Comparison of ENCODE assay signal across 8 mouse cellular contexts in genomic region chr16:43890005-43890336, GRCm38 (mm10). TPM values are rescaled to one million over a fixed set of nuclear protein-coding genes. Genes with fewer than 3 reads are reported as not detected.
DNase-seq lines count a peak whose midpoint lies in the region; ATAC-seq and TF ChIP-seq lines count a peak whose summit lies in the region.

No protein-coding gene starts in this region.

- ATAC-seq in heart, embryonic 13.5 days (ENCODE audit: extremely low read depth, insufficient number of reproducible peaks, low FRiP score, low TSS enrichment), result peak; percentile 79
- ATAC-seq in forebrain, embryonic 13.5 days, result peak; percentile 96
- peak; percentile 87 for ATAC-seq in liver, embryonic 15.5 days (ENCODE audit: insufficient read depth)

- 0% methylated on average over 9 of the region's 9 CpGs for WGBS in heart, embryonic 13.5 days
- WGBS in forebrain, embryonic 13.5 days, result under 1% methylated on average over 9 of the region's 9 CpGs
- WGBS in liver, embryonic 15.5 days (ENCODE audit: insufficient replicate concordance), result under 1% methylated on average over 9 of the region's 9 CpGs

- H3K36me3 ChIP-seq in heart, embryonic 13.5 days, result peaks cover 4% of the 10 kb centered on the region
- no peaks in the 10 kb centered on the region for H3K36me3 ChIP-seq in ES-E14 (ENCODE audit: control insufficient read depth, insufficient read depth, low read length, poor library complexity, severe bottlenecking)
- no peaks in the 10 kb centered on the region for H3K36me3 ChIP-seq in forebrain, embryonic 13.5 days (ENCODE audit: poor library complexity, severe bottlenecking)
- no peaks in the 10 kb centered on the region for H3K36me3 ChIP-seq in liver, embryonic 15.5 days (replicated peaks)

- no peaks in the 10 kb centered on the region for H3K9me3 ChIP-seq in heart, embryonic 13.5 days
- no peaks in the 10 kb centered on the region for H3K9me3 ChIP-seq in ES-E14 (ENCODE audit: control insufficient read depth, insufficient read depth, low read depth, low read length)
- H3K9me3 ChIP-seq in forebrain, embryonic 13.5 days (replicated peaks), result no peaks in the 10 kb centered on the region
- H3K9me3 ChIP-seq in liver, embryonic 15.5 days (replicated peaks), result no peaks in the 10 kb centered on the region

- H3K27me3 ChIP-seq in heart, embryonic 13.5 days (replicated peaks), result no peaks in the 10 kb centered on the region
- H3K27me3 ChIP-seq in forebrain, embryonic 13.5 days, result no peaks in the 10 kb centered on the region
- H3K27me3 ChIP-seq in liver, embryonic 15.5 days, result no peaks in the 10 kb centered on the region

- H3K27ac ChIP-seq in heart, embryonic 13.5 days (replicated peaks), result peak overlapping the region; percentile 85
- peak overlapping the region; percentile 15; the same call in 1 of the 2 replicates for H3K27ac ChIP-seq in ES-E14 (ENCODE audit: insufficient read depth, low read depth, low read length, poor library complexity, severe bottlenecking)
- peak overlapping the region; percentile 64 for H3K27ac ChIP-seq in forebrain, embryonic 13.5 days
- 0 out of 2 replicates have a peak overlapping the region, but pooled peaks have one; percentile 52 for H3K27ac ChIP-seq in liver, embryonic 15.5 days (replicated peaks)

- DNase-seq in heart, postnatal 4 days, result no peak
- no peak for DNase-seq in ES-E14 (ENCODE audit: low read depth, low spot score)
- no peak for DNase-seq in B cell, adult 2 months
- DNase-seq in urinary bladder, adult 2 months (ENCODE audit: low spot score), result no peak
- no peak for DNase-seq in layer of hippocampus, postnatal 36 days

- peak overlapping the region; percentile 86 for H3K4me2 ChIP-seq in heart, embryonic 13.5 days
- H3K4me2 ChIP-seq in forebrain, embryonic 13.5 days, result peak overlapping the region; percentile 86
- H3K4me2 ChIP-seq in liver, embryonic 15.5 days, result peak overlapping the region; percentile 75

- H3K4me3 ChIP-seq in heart, embryonic 13.5 days, result peak overlapping the region; percentile 79
- H3K4me3 ChIP-seq in ES-E14 (ENCODE audit: insufficient read depth in 1 of 2, low read depth in 1 of 2, low read length in 2 of 2, poor library complexity in 1 of 2, severe bottlenecking in 1 of 2), result peak overlapping the region; percentile 71 to 73
- peak overlapping the region; percentile 68 for H3K4me3 ChIP-seq in forebrain, embryonic 13.5 days
- peak overlapping the region; percentile 80 for H3K4me3 ChIP-seq in liver, embryonic 15.5 days (replicated peaks)

- peaks cover 18% of the 10 kb centered on the region for H3K4me1 ChIP-seq in heart, embryonic 13.5 days
- H3K4me1 ChIP-seq in ES-E14 (ENCODE audit: control insufficient read depth in 2 of 2, insufficient read depth in 2 of 2, low read length in 2 of 2, poor library complexity in 1 of 2), result no peaks in the 10 kb centered on the region
- H3K4me1 ChIP-seq in forebrain, embryonic 13.5 days, result peaks cover 18% of the 10 kb centered on the region
- peaks cover 22% of the 10 kb centered on the region; the same call in 1 of the 2 replicates for H3K4me1 ChIP-seq in liver, embryonic 15.5 days (replicated peaks)

- H3K9ac ChIP-seq in heart, embryonic 13.5 days, result peak overlapping the region; percentile 88
- peak overlapping the region; percentile 81 for H3K9ac ChIP-seq in ES-E14 (ENCODE audit: insufficient read depth, low read depth, low read length, poor library complexity, severe bottlenecking)
- H3K9ac ChIP-seq in forebrain, embryonic 13.5 days, result peak overlapping the region; percentile 83
- H3K9ac ChIP-seq in liver, embryonic 15.5 days, result peak overlapping the region; percentile 71

- in situ Hi-C loops in ES-E14 (cut with MboI; ENCODE audit: low sequenced_read_pairs in 2 of 2, unreplicated experiment in 2 of 2), result no loop called here

TF ChIP-seq in ES-E14, 5 proteins besides CTCF, POLR2A, EP300 and RAD21:
- TF ChIP-seq CHD2 (IDR thresholded peaks at IDR 0.05; ENCODE audit: low read depth, low read length) (no peak), MAFK (IDR thresholded peaks at IDR 0.05; ENCODE audit: insufficient read depth, low read depth, low read length) (no peak), ZNF384 (IDR thresholded peaks at IDR 0.05; ENCODE audit: low read depth, low read length) (no peak)
TF ChIP-seq in ES-E14: peak in this region for 0.

RNA-seq across cellular contexts. Expression of gene Ccdc191, which starts 0.4 kb away (rescaled TPM):
- 7.3 and 9.0 TPM in 2 replicates for polyA plus RNA-seq in heart, embryonic 13.5 days (2015; fragmentation: Nextera tagmentation; extraction: Ambion mirVana)
- 1 to 10 TPM; 1.2 to 2.0 TPM for total RNA-seq in heart, postnatal 4 days (2021)
- 12.2 and 13.8 TPM in 2 replicates for total RNA-seq in ES-E14 (2012; rRNA removed)
- 12.7 and 16.1 TPM in 2 replicates for polyA plus RNA-seq in forebrain, embryonic 13.5 days (2015; fragmentation: Nextera tagmentation; extraction: Ambion mirVana)
- 2.6 and 3.4 TPM in 2 replicates for polyA plus RNA-seq in liver, embryonic 15.5 days (2015; fragmentation: Nextera tagmentation; extraction: Ambion mirVana)
- polyA plus RNA-seq in urinary bladder, adult 2 months (2012; rRNA removed), result 4.2 and 7.5 TPM in 2 replicates
- total RNA-seq in layer of hippocampus, postnatal 36 days (2021), result 1 to 10 TPM; 3.5 TPM

RNA-seq across cellular contexts. Expression of gene Qtrt2, which starts 36.6 kb away (rescaled TPM):
- 12.2 and 13.7 TPM in 2 replicates for polyA plus RNA-seq in heart, embryonic 13.5 days (2015; fragmentation: Nextera tagmentation; extraction: Ambion mirVana)
- total RNA-seq in heart, postnatal 4 days (2021), result 10 to 100 TPM; 23.2 to 29.8 TPM
- total RNA-seq in ES-E14 (2012; rRNA removed), result 57.7 and 63.4 TPM in 2 replicates
- 29.6 and 30.8 TPM in 2 replicates for polyA plus RNA-seq in forebrain, embryonic 13.5 days (2015; fragmentation: Nextera tagmentation; extraction: Ambion mirVana)
- 4.4 and 5.5 TPM in 2 replicates for polyA plus RNA-seq in liver, embryonic 15.5 days (2015; fragmentation: Nextera tagmentation; extraction: Ambion mirVana)
- polyA plus RNA-seq in urinary bladder, adult 2 months (2012; rRNA removed), result 27.9 and 31.9 TPM in 2 replicates
- 10 to 100 TPM; 36.2 to 38.3 TPM for total RNA-seq in layer of hippocampus, postnatal 36 days (2021)

Comparison
In these comparisons a context has a peak if more than half of its experiments do, and no peak if none do; other contexts are left out.
1. H3K27ac ChIP-seq: peak in every context shown above with its lines; median percentile 85 in heart, embryonic 13.5 days; 64 in forebrain, embryonic 13.5 days; 52 in liver, embryonic 15.5 days; 15 in ES-E14.